Mouse (Mus musculus) kidney, postnatal 25 days (tissue): ENCODE measurements at regions not wholly inside any gene's neighbourhood (a gene's known extent, or its start where the extent isn't known, plus 50 kb on each side); places are given as distances from the start of the nearest gene placed in this dataset.

Experiments
- DNase-seq, 2 experiments: peaks; one replicate each; pipeline ENCODE4 v3.0.0; 2021; ENCODE audit warnings: mixed read lengths in 2 of 2

DNA sequence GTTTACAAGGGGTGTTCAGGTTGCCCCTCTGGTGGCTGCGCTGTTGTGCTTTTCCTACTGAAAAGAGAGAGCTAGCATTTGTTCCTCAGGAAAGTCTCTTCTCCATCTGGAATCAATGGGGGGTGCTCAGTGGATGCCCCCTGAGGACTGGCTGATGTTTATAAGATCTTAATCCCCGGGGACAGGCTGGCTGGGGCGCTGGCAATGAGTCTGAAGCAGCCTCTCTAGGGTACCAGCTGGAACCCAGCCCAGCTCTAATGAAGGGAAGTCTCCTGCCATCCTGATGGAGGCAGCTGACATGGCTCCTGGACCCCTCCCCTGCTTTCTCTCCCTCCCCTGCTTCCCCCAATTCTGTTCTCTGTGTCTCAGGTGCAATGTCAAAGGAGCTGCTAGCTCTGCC lies 575.6 kb upstream of the 3110018I06Rik start:
- DNase-seq, result no peak

DNA sequence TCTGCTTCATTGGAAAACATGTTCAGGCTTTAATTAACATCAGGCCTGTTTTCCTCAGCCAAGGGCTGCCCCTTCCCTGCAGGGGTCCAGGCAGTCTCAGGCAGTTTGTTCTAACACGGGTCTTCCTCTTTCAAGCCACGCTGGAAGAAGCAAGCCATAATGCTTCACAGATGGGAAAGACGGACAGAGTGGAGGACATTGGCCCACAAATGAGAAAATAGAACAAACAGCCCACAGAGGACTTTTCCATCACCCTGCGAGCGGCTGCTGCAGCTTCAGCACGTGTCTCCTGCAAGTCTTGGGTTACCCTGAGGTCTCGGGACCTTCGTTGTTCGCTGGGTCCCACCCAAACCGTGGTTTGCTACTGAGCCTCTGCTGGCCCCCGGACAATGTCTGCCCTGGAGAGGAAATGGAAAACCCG lies 565.9 kb upstream of the 3110018I06Rik start:
- DNase-seq, result no peak

DNA sequence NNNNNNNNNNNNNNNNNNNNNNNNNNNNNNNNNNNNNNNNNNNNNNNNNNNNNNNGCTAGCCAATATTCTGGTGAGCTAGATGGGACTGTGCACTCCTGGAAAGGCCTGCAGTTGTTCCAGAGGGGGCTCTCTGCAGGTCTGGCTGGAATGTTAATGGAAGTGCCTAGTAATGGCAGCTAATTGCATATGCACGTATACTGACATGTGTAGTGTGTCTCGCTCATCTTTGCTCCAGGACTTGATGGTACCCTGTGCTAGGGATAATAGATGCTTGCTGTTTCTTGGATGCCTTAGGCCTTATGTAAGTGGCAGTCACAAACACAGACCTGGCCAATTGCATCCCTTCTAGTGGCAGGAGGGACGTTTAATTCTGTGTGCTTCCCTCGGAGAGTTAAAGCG lies 560.0 kb upstream of the 3110018I06Rik start:
- DNase-seq, result no peak

- DNase-seq, result no peak
Observed at GRCm38 (mm10) chr12:106929161-106929560, 559.3 kb upstream of the 3110018I06Rik start.

DNA sequence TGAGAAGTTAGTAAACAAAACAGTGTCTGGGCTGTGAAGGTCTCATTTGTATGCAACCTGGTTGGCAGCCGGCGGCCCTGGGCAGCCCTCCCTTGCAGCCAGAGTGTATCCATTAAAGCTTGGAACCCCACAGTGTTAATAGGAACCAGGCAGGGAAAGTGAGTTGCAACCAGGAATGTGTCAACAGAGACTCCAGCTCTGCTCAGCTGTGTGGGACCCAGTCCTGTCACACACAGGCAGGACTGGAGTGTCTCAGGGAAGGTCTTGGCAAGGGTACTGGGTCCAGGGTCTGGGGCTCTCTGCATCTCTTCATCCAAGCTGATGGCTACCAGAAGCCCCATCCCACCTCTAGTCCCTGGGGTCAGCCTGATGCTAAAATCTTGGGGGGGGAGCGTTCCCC lies 556.8 kb upstream of the 3110018I06Rik start:
- DNase-seq, result no peak

DNA sequence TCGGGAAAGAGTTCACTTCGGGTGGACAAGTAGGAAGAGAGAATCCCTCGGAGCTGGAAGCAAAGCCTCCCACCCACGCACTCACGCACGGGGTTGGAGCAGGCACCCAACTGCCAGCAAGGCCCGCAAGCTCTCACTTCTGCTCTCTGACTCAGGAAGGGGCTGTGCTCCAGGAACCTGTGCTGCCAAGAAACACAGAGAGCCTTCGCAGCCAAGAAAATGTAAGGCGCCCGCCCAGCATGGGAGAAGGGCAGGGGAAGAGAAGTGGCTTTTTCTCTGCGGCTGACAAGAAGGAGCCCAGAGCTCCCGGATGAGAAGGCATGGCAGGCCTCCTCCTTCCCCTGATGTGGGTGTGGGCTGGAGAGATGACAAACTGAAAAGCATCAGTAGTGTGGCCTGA lies 549.1 kb upstream of the 3110018I06Rik start:
- DNase-seq, result no peak

DNA sequence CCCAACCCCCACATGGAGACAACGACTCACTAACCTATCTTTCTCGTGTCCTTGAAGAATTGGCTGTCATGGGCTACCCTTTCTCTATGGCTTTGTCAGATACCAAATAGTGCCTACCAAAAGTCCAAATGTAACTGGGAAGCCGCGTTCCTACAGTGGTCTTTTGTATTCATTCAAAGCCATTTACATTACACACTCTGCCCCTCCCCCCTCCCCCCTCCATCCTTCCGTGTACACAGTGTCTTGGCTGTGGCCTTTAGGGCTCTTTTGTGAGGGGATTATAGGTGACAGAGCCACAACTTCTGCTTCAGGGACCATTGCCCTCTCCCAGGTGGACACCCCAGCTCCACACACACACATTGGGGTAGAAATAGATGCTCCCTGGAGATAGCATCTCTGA lies 544.6 kb upstream of the 3110018I06Rik start:
- DNase-seq, result no peak

GRCm38 (mm10) chr12:106952621-106953020 lies 535.8 kb upstream of the 3110018I06Rik start:
- no peak for DNase-seq

DNA sequence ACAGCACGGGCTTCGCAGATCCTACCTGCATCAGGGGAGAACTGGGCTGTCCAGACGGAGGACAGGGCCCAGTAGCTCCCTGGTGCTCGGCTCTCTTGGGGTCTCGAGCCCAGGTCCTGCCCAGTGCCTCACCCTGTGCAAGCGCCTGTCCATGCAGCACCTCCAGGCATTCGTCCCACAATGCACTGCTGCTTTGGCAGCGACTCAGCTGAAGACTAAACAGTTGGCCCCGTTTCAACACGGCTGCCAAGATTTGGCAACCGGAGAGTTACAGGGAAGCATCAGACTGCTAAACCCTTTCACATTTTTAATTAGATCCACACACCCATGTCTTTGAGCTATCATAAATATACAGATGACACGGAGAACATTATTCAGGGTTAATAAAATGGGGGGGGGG lies 532.7 kb upstream of the 3110018I06Rik start:
- DNase-seq, result peak; percentile 77 to 78

- DNase-seq, result no peak
Observed at GRCm38 (mm10) chr12:106956266-106956665, 532.2 kb upstream of the 3110018I06Rik start.

- no peak for DNase-seq
Observed at GRCm38 (mm10) chr12:106961991-106962390, 526.4 kb upstream of the 3110018I06Rik start.

- peak in 1 of 2 experiments; percentile 18 for DNase-seq
Observed at GRCm38 (mm10) chr12:106963762-106964161, 524.7 kb upstream of the 3110018I06Rik start.

- no peak for DNase-seq
Observed at GRCm38 (mm10) chr12:106969873-106970272, 518.6 kb upstream of the 3110018I06Rik start.

- peak; percentile 53 to 72 for DNase-seq
Observed at GRCm38 (mm10) chr12:106992421-106992820, 496.0 kb upstream of the 3110018I06Rik start.

- DNase-seq, result peak; percentile 46 to 63
Observed at GRCm38 (mm10) chr12:106993011-106993410, 495.4 kb upstream of the 3110018I06Rik start.

DNA sequence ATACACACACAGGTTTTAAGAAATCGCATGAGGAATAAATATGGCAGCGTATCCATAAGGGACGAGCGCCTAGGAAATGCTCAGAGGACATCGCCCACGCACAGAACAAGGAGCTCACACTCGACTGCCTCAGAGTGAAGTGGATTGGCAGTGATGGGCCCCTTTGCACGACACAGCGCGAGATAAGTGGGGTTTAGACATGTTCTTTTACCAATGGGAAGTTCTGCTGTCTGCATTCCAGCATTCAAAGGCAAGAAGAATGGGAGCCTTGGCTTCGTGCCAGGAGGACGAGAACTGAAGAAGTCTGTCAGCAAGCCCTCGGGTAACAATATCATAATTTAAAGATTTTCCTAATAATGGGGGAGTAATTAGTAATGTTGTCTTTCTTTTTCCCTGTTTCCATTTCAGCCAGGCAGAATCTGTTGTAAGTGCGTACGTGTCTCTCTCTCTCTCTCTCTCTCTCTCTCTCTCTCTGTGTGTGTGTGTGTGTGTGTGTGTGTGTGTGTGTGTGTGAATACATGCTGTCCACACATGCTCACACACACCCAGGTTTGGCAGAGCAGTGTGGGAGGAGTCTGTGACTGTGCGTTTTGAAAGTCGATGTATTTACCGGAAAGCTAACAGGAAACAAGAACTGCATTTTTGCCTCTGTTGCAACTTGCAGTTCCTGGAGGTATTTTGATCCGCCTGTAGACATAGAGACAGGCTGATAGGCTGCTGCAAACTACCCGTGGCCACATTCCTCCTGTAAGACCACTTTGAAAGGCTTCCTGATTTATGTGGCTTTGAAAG lies 477.2 kb upstream of the 3110018I06Rik start:
- peak in 1 of 2 experiments; percentile 16 for DNase-seq

GRCm38 (mm10) chr12:107016801-107017200 lies 471.6 kb upstream of the 3110018I06Rik start:
- no peak for DNase-seq

DNA sequence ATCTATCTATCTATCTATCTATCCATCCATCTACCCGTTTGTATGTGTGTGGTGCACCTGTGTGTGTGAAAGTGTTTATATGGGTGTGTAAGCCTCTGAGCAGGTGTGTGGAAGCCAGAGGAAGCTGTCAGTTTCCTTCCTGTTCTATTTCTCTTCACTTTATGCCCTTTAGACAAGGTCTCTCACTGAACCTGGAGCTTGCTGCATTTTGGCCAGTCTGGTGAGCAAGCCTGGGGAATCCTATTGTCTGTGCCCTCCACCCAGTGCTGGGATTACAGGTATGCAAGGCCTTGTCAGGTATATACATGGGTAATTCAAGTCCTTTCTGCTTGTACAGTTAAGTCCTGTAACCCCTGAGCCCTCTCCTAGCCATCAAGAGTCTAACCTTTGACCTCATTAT lies 466.6 kb upstream of the 3110018I06Rik start:
- no peak for DNase-seq

GRCm38 (mm10) chr12:107026821-107027220 lies 461.6 kb upstream of the 3110018I06Rik start:
- no peak for DNase-seq

DNA sequence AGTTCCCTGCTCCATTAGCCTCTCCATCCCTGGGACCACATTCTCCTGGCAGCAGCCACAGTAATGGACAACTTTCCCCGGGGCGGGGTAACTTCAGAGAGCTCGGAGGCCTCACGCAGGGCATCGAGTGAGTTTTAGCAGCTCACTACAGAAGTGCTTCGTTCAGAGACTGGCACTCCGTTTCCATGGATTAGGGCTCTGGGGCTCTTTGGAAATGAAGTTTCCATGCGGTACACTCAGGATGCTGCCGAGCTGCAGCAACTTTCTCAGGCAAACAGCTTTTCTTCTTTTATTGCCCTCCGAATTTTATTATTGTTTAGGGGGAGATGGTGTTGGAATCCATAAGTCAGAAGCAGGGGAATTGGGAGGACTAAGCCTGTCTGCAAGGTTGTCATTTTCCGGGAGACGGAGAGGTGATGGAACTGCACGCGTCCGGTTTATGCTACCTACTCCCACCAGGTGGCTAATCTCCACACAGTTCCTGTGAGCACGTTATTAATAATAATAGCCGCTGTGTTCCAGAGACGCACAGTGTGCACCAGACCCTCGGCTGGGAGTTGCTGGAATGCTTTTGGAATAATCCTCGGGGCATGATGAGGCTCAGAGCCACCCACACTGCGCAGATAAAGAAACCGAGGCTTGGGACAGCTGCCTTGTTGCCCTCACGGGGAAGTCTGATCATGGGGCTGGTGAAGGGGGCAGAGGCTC lies 460.4 kb upstream of the 3110018I06Rik start:
- no peak for DNase-seq

DNA sequence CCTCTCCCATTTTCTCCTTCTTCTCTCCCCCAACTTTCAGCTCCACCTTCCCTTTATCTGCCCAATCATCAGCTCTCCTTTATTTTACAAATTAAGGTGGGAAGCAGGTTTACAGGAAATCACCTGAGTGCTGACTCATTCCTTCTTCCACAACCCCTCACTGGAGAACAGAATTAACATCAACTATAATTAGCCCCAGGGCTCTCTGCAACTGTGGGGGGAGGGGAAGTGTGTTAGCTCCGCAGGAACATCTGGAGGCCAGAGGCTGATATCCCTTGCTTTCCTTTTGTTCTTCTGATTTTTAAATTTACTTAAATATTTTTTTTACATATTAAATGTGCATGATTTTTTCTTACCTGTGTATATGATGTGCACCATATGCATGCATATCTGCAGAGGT lies 459.4 kb upstream of the 3110018I06Rik start:
- no peak for DNase-seq

DNA sequence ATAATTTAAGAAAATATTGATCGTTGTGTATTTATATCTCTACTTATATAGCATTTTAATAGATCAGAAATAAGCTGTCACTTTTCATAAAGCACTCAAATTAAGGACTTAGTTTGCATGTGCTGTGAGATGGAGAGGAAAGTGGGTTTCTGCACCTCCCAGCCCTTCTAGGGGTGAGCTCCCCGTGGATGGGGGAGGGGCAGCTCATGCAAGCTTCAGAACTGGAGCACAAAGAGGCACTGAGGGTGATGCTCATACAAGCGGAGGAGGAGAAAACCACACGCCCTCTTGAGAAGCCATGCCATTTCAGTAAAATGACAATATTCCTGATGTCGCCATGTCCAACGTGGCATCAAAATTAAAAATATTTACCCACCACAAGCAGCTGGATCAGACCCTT lies 452.1 kb upstream of the 3110018I06Rik start:
- no peak for DNase-seq

DNA sequence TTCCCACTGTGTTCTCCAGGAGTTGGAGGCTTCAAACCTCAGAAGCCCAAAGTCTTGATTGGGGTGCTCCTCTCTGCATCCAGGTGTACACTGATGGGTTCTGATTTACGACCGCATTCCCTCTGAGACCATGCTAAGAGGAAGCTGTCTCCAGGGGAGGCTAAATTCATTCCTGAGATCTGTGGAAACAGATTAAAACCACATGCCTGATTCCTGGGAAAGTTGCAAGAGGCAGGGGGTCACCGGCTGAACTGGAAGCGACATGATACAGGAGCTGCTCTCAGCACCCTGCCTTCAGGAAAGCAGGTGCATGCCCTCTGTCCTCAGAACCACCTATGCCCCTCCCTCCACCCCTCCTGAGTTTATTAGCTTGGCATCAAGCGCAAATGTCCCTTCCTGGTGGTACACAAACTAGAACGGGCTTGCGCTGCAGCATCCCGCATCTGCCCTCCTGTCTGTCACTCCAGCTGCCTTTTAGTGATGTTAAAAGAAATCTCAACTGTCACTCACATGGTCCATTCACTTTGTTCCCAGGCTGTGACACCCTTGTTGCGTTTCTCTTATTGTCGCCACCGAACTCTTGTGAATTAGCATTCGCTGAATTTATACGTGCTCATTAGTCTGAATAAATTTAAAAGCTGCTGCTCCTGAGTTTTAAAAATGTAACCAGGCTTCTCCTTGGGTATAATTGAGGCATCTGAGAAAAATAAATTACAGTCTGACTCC lies 446.3 kb upstream of the 3110018I06Rik start:
- no peak for DNase-seq

DNA sequence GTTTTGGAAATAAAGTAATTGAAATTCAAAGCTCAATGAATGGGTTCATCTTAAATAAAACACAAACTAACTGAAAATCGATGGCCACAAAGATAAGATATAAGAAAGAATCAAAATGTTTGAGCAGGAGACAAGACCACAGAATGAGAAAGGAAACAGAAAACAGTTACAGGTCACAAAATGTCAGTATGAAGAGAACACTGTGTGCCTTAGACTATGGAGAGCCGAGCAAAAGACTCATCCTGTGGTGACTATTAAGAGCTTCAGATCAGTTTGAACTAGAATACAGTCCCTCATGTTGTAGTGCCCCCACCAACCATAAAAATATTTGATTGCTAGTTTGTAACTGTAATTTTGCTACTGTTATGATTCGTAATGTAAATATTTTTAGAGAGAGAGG lies 441.9 kb upstream of the 3110018I06Rik start:
- DNase-seq, result no peak
